22 mouse cellular contexts compared by ENCODE assay signal in the genomic region with DNA sequence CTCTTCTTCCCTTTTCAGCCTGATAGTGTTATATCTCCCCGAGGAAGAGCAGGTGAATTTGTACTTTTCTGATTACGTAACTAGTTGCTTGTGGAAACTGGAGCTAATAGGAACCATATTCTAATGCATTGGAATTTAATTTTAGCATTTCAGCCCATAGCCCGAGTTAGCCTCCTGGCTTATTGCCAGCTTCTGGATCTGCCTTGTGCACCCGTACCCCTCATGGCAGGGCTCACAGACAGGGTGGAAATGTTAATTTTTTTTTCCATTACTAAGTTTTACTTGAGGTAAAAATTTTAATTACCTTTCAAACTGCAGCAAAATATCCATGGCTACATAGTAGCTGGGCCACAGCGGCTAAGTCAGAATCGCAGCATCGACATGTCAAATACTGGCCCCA.
"Had no signal": no experiment of that assay in that cellular context is flagged by ENCODE, and none has a peak within 500 bp of the region (broad histone marks: within the 10 kb centered on the region; RNA-seq: fewer than 3 reads in every experiment).

No protein-coding gene starts in this region.

- H3K36me3 ChIP-seq: limb, embryonic 15.5 days; neural tube, embryonic 12.5 days; neural tube, embryonic 15.5 days; stomach, embryonic 15.5 days had no signal

- H3K27ac ChIP-seq: kidney, postnatal 0 days; layer of hippocampus, adult 2 months; limb, embryonic 15.5 days; liver, embryonic 14.5 days; neural tube, embryonic 12.5 days; neural tube, embryonic 15.5 days; stomach, embryonic 15.5 days had no signal

- DNase-seq: kidney, adult 18-20 months; kidney, adult 9 months; kidney, postnatal 25 days; layer of hippocampus, adult 9-11 months; left cerebral cortex, postnatal 4 days; liver, postnatal 0 days; lung, postnatal 14 days; lung, postnatal 4 days; retina, postnatal 1 day; right cerebral cortex, postnatal 25 days; spleen, adult 18-20 months; thymus, postnatal 25 days had no signal

- H3K4me2 ChIP-seq: limb, embryonic 15.5 days; liver, embryonic 11.5 days; midbrain, embryonic 11.5 days; neural tube, embryonic 12.5 days; neural tube, embryonic 15.5 days; stomach, embryonic 15.5 days had no signal

- H3K9ac ChIP-seq: limb, embryonic 15.5 days; liver, embryonic 14.5 days; liver, postnatal 0 days; neural tube, embryonic 12.5 days; neural tube, embryonic 15.5 days; stomach, embryonic 15.5 days had no signal

- H3K4me1 ChIP-seq: limb, embryonic 15.5 days; neural tube, embryonic 12.5 days; neural tube, embryonic 15.5 days; stomach, embryonic 15.5 days had no signal

- H3K27me3 ChIP-seq: limb, embryonic 15.5 days; neural tube, embryonic 12.5 days; neural tube, embryonic 15.5 days; stomach, embryonic 15.5 days had no signal

- H3K9me3 ChIP-seq: limb, embryonic 15.5 days; neural tube, embryonic 12.5 days; neural tube, embryonic 15.5 days; stomach, embryonic 15.5 days had no signal

- H3K4me3 ChIP-seq: layer of hippocampus, adult 2 months; limb, embryonic 15.5 days; neural tube, embryonic 12.5 days; neural tube, embryonic 15.5 days; stomach, embryonic 15.5 days had no signal

- ATAC-seq: intestine, embryonic 16.5 days; liver, postnatal 0 days had no signal
